Comparison of ENCODE assay signal across 8 mouse cellular contexts in genomic region chr7:141060426-141061242, GRCm38 (mm10). TPM values are rescaled to one million over a fixed set of nuclear protein-coding genes. Genes with fewer than 3 reads are reported as not detected.
DNase-seq lines count a peak whose midpoint lies in the region; ATAC-seq and TF ChIP-seq lines count a peak whose summit lies in the region.

Gene B4galnt4, plus strand, starts transcription at chr7:141061104.

- H3K27ac ChIP-seq in ES-E14 (ENCODE audit: insufficient read depth, low read depth, low read length, poor library complexity, severe bottlenecking) = no peak within 1 kb of the TSS
- 0 out of 2 replicates have a peak within 1 kb of the TSS, but pooled peaks have one; percentile 24 for H3K27ac ChIP-seq in brown adipose tissue, adult 24 weeks (replicated peaks; ENCODE audit: low read depth, low read length)
- H3K27ac ChIP-seq in forebrain, embryonic 12.5 days = peak within 1 kb of the TSS; percentile 81
- no peak within 1 kb of the TSS for H3K27ac ChIP-seq in liver, embryonic 14.5 days
- peak within 1 kb of the TSS; percentile 75 for H3K27ac ChIP-seq in neural tube, embryonic 11.5 days (ENCODE audit: low read depth, low read length)

- H3K9ac ChIP-seq in ES-E14 (ENCODE audit: insufficient read depth, low read depth, low read length, poor library complexity, severe bottlenecking) = peak within 1 kb of the TSS; percentile 74
- H3K9ac ChIP-seq in forebrain, embryonic 12.5 days = peak within 1 kb of the TSS; percentile 94
- H3K9ac ChIP-seq in liver, embryonic 14.5 days (replicated peaks) = no peak within 1 kb of the TSS
- H3K9ac ChIP-seq in neural tube, embryonic 11.5 days (ENCODE audit: low read length) = peak within 1 kb of the TSS; percentile 90

- H3K27me3 ChIP-seq in forebrain, embryonic 12.5 days = no peaks in the 10 kb centered on the region
- H3K27me3 ChIP-seq in liver, embryonic 14.5 days (ENCODE audit: control insufficient read depth, insufficient read depth, low read length) = peaks cover 31% of the 10 kb centered on the region
- no peaks in the 10 kb centered on the region for H3K27me3 ChIP-seq in neural tube, embryonic 11.5 days (ENCODE audit: control insufficient read depth, insufficient read depth, low read length)

- 1% methylated on average over 72 of the region's 72 CpGs for WGBS in forebrain, embryonic 12.5 days
- WGBS in liver, embryonic 14.5 days (ENCODE audit: insufficient replicate concordance) = 2% methylated on average over 68 of the region's 72 CpGs
- WGBS in neural tube, embryonic 11.5 days = 1% methylated on average over 68 of the region's 72 CpGs

- no peak for TF ChIP-seq EP300 in liver, embryonic 14.5 days (IDR thresholded peaks at IDR 0.05; ENCODE audit: low read depth)

- in situ Hi-C loops in ES-E14 (cut with MboI; ENCODE audit: low sequenced_read_pairs in 2 of 2, unreplicated experiment in 2 of 2) = loop anchor here in 1 of 2 experiments (25.0 kb wide), 1 partner anchor 223 kb away; the partner anchor contains the start of genes Odf3, Scgb1c1 and Urah

- H3K36me3 ChIP-seq in ES-E14 (ENCODE audit: control insufficient read depth, insufficient read depth, low read length, poor library complexity, severe bottlenecking) = peaks cover 15% of the 10 kb centered on the region
- H3K36me3 ChIP-seq in forebrain, embryonic 12.5 days (replicated peaks) = peaks cover 22% of the 10 kb centered on the region
- no peaks in the 10 kb centered on the region for H3K36me3 ChIP-seq in liver, embryonic 14.5 days (replicated peaks; ENCODE audit: control insufficient read depth, insufficient read depth, low read depth)
- peaks cover 7% of the 10 kb centered on the region; the same call in 1 of the 2 replicates for H3K36me3 ChIP-seq in neural tube, embryonic 11.5 days (ENCODE audit: control insufficient read depth, insufficient read depth, low read length)

- TF ChIP-seq CTCF in liver, embryonic 14.5 days (IDR thresholded peaks at IDR 0.05; ENCODE audit: low read depth) = no peak

- DNase-seq in ES-E14 (ENCODE audit: low read depth, low spot score) = no peak
- peak; percentile 50 to 61 for DNase-seq in heart, postnatal 10 days
- DNase-seq in kidney, postnatal 4 days = peak; percentile 82 to 87
- no peak for DNase-seq in liver, embryonic 14.5 days (ENCODE audit: low read depth in 3 of 3, low spot score in 3 of 3)
- DNase-seq in neural tube, embryonic 11.5 days (ENCODE audit: low spot score) = peak; percentile 93
- peak; percentile 63 for DNase-seq in thymus, postnatal 0 days (ENCODE audit: low spot score)

- peak within 1 kb of the TSS; percentile 81 for H3K4me2 ChIP-seq in forebrain, embryonic 12.5 days
- H3K4me2 ChIP-seq in liver, embryonic 14.5 days (ENCODE audit: low read depth) = peak within 1 kb of the TSS; percentile 56
- H3K4me2 ChIP-seq in neural tube, embryonic 11.5 days (ENCODE audit: low read depth) = peak within 1 kb of the TSS; percentile 92

- H3K9me3 ChIP-seq in ES-E14 (ENCODE audit: control insufficient read depth, insufficient read depth, low read depth, low read length) = no peaks in the 10 kb centered on the region
- H3K9me3 ChIP-seq in forebrain, embryonic 12.5 days = no peaks in the 10 kb centered on the region
- H3K9me3 ChIP-seq in liver, embryonic 14.5 days (ENCODE audit: control insufficient read depth, low read length) = no peaks in the 10 kb centered on the region
- H3K9me3 ChIP-seq in neural tube, embryonic 11.5 days (ENCODE audit: control insufficient read depth, low read length) = no peaks in the 10 kb centered on the region

- H3K4me3 ChIP-seq in ES-E14 (ENCODE audit: insufficient read depth in 1 of 2, low read depth in 1 of 2, low read length in 2 of 2, poor library complexity in 1 of 2, severe bottlenecking in 1 of 2) = peak within 1 kb of the TSS; percentile 81 to 90
- peak within 1 kb of the TSS; percentile 60 for H3K4me3 ChIP-seq in brown adipose tissue, adult 24 weeks (ENCODE audit: insufficient read depth, low read depth, low read length)
- H3K4me3 ChIP-seq in forebrain, embryonic 12.5 days (replicated peaks) = peak within 1 kb of the TSS; percentile 88
- H3K4me3 ChIP-seq in liver, embryonic 14.5 days (ENCODE audit: insufficient read depth in 1 of 2, low read depth in 2 of 2, low read length in 2 of 2) = peak within 1 kb of the TSS; percentile 5 to 36
- H3K4me3 ChIP-seq in neural tube, embryonic 11.5 days (ENCODE audit: low read depth, low read length) = peak within 1 kb of the TSS; percentile 79

- intact Hi-C loops in heart, postnatal 10 days (cut with DNase I) = no loop called here

- H3K4me1 ChIP-seq in ES-E14 (ENCODE audit: control insufficient read depth in 2 of 2, insufficient read depth in 2 of 2, low read length in 2 of 2, poor library complexity in 1 of 2) = peaks cover 8 to 15% of the 10 kb centered on the region in 2 experiments
- H3K4me1 ChIP-seq in brown adipose tissue, adult 24 weeks (ENCODE audit: control insufficient read depth, insufficient read depth, insufficient read length, low read length) = no peaks in the 10 kb centered on the region
- peaks cover 25% of the 10 kb centered on the region for H3K4me1 ChIP-seq in forebrain, embryonic 12.5 days
- peaks cover 0 to 14% of the 10 kb centered on the region in 2 experiments; a peak in 2 of 4 replicates for H3K4me1 ChIP-seq in liver, embryonic 14.5 days (replicated peaks; ENCODE audit: control insufficient read depth in 2 of 2, insufficient read depth in 2 of 2, low read length in 1 of 2)
- peaks cover 12% of the 10 kb centered on the region for H3K4me1 ChIP-seq in neural tube, embryonic 11.5 days (ENCODE audit: control insufficient read depth, insufficient read depth, low read length)

- peak; percentile 99 for ATAC-seq in forebrain, embryonic 12.5 days (ENCODE audit: low FRiP score)
- peak; percentile 47; the same call in 1 of the 2 replicates for ATAC-seq in liver, embryonic 14.5 days (ENCODE audit: insufficient read depth)
- peak; percentile 98 for ATAC-seq in neural tube, embryonic 11.5 days (ENCODE audit: insufficient read depth, low FRiP score, low TSS enrichment)

TF ChIP-seq in ES-E14, 5 proteins besides CTCF, POLR2A, EP300 and RAD21:
- TF ChIP-seq HCFC1 (IDR thresholded peaks at IDR 0.05; ENCODE audit: borderline replicate concordance, insufficient read depth, low read length) (no peak), CHD2 (IDR thresholded peaks at IDR 0.05; ENCODE audit: low read depth, low read length) (no peak), ZC3H11A (IDR thresholded peaks at IDR 0.05; ENCODE audit: borderline replicate concordance, low read depth, low read length) (no peak), MAFK (IDR thresholded peaks at IDR 0.05; ENCODE audit: insufficient read depth, low read depth, low read length) (no peak), ZNF384 (IDR thresholded peaks at IDR 0.05; ENCODE audit: low read depth, low read length) (no peak)

RNA-seq across cellular contexts. Expression of gene B4galnt4, which starts in this region (rescaled TPM):
- total RNA-seq in ES-E14 (2012; rRNA removed) = 31.1 and 78.3 TPM in 2 replicates
- not detected in 2 replicates for polyA plus RNA-seq in brown adipose tissue, adult 24 weeks (2012; ENCODE audit: insufficient read depth, insufficient read length, missing spikeins)
- 40.7 and 43.6 TPM in 2 replicates for polyA plus RNA-seq in forebrain, embryonic 12.5 days (2016; fragmentation: Nextera tagmentation; extraction: Ambion mirVana)
- under 1 TPM in 1 of 2 experiments, not detected in 1; 0.22 TPM for total RNA-seq in heart, postnatal 10 days (2021)
- 0.64 and 0.84 TPM in 2 replicates for polyA plus RNA-seq in liver, embryonic 14.5 days (2012; rRNA removed)
- 0.39 and 0.68 TPM in 2 replicates for polyA plus RNA-seq in liver, embryonic 14.5 days (2014; fragmentation: Nextera tagmentation; extraction: Ambion mirVana)
- 14.5 and 17.1 TPM in 2 replicates for polyA plus RNA-seq in neural tube, embryonic 11.5 days (2014; fragmentation: Nextera tagmentation; extraction: Ambion mirVana)
- 2.0 and 2.5 TPM in 2 replicates for polyA plus RNA-seq in thymus, postnatal 0 days (2015; fragmentation: Nextera tagmentation; extraction: Ambion mirVana)

Comparison
In these comparisons a context has a peak if more than half of its experiments do, and no peak if none do; other contexts are left out.
1. RNA of gene B4galnt4 (total RNA-seq): 31.1 to 78.3 TPM in ES-E14; 0.22 TPM in heart, postnatal 10 days; every median in the first group is over 10 times any median in the second.
2. Peak in DNase-seq in heart, postnatal 10 days; RNA of the gene not detected or under 1 TPM.
3. Peak in ATAC-seq, H3K4me3 ChIP-seq and H3K4me2 ChIP-seq in liver, embryonic 14.5 days; RNA of the gene not detected or under 1 TPM.
4. DNase-seq: peak in kidney, postnatal 4 days (2 of 2), neural tube, embryonic 11.5 days (single experiment) and thymus, postnatal 0 days (single experiment); none in ES-E14 (single experiment) and liver, embryonic 14.5 days (0 of 3).
5. H3K27ac ChIP-seq: peak in brown adipose tissue, adult 24 weeks (single experiment), forebrain, embryonic 12.5 days (single experiment) and neural tube, embryonic 11.5 days (single experiment); none in ES-E14 (single experiment) and liver, embryonic 14.5 days (single experiment).
6. H3K4me3 ChIP-seq: peak in every context shown above with its lines; median percentile 88 in forebrain, embryonic 12.5 days; 86 in ES-E14; 79 in neural tube, embryonic 11.5 days; 60 in brown adipose tissue, adult 24 weeks; 20 in liver, embryonic 14.5 days.
7. ATAC-seq: peak in every context shown above with its lines; median percentile 99 in forebrain, embryonic 12.5 days; 98 in neural tube, embryonic 11.5 days; 47 in liver, embryonic 14.5 days.
8. Peak in every context shown above with its lines, with median percentiles within 50 percentile points of each other: H3K4me2 ChIP-seq.